Mouse (Mus musculus) myocyte (in vitro differentiated cells): Measurements from ENCODE around the gene Cfdp1. TPM values are rescaled to one million over a fixed set of nuclear protein-coding genes. Genes with fewer than 3 reads are reported as not detected.

Experiments used
- H3K27me3 ChIP-seq: one replicate; pipeline ENCODE4 v1.6.1; 2011; ENCODE audit not compliant: control insufficient read depth, insufficient read depth, insufficient read length
- H3K36me3 ChIP-seq: one replicate; pipeline ENCODE4 v1.6.1; 2011; ENCODE audit not compliant: control insufficient read depth, insufficient read depth
- H3K4me2 ChIP-seq: one replicate; pipeline ENCODE4 v1.6.1; 2011; ENCODE audit warnings: low read depth, control low read depth
- H3K4me3 ChIP-seq: one replicate; pipeline ENCODE4 v1.5.1; 2011; ENCODE audit warnings: mild to moderate bottlenecking, control low read depth, moderate library complexity
- H3K79me2 ChIP-seq: one replicate; pipeline ENCODE4 v1.6.1; 2011; ENCODE audit not compliant: control insufficient read depth, insufficient read depth
- H3ac ChIP-seq: one replicate; pipeline ENCODE4 v1.6.1; 2011; ENCODE audit not compliant: control insufficient read depth, insufficient read length
- CEBPB ChIP-seq: IDR thresholded peaks from 2 replicates; pipeline ENCODE4 v1.6.1; 2011; ENCODE audit warnings: mild to moderate bottlenecking, moderate library complexity; ENCODE audit not compliant: poor library complexity, insufficient read depth, severe bottlenecking
- E2F4 ChIP-seq: IDR thresholded peaks from one replicate; pipeline ENCODE4 v1.6.1; 2011; ENCODE audit warnings: mild to moderate bottlenecking, control low read depth, moderate library complexity; ENCODE audit not compliant: insufficient read depth
- MAX ChIP-seq: IDR thresholded peaks from one replicate; pipeline ENCODE4 v1.6.1; 2011; ENCODE audit warnings: low read depth, mild to moderate bottlenecking, control low read depth
- MYOD1 ChIP-seq, 3 experiments: IDR thresholded peaks; one replicate each; pipeline ENCODE4 v1.6.1; 2011; ENCODE audit warnings: control low read depth in 2 of 3, low read depth in 2 of 3, mild to moderate bottlenecking in 2 of 3, moderate library complexity in 1 of 3; ENCODE audit not compliant: insufficient read length in 2 of 3, control insufficient read depth in 1 of 3
- MYOG ChIP-seq, 3 experiments: IDR thresholded peaks; one replicate each; pipeline ENCODE4 v1.6.1; 2011; ENCODE audit warnings: control low read depth in 2 of 3, low read depth in 2 of 3, mild to moderate bottlenecking in 2 of 3; ENCODE audit not compliant: insufficient read length in 2 of 3, control insufficient read depth in 1 of 3, insufficient read depth in 1 of 3
- POLR2A ChIP-seq: IDR thresholded peaks from one replicate; pipeline ENCODE4 v1.6.1; 2011; ENCODE audit warnings: low read depth, mild to moderate bottlenecking, control low read depth, moderate library complexity; ENCODE audit not compliant: insufficient read length
- POLR2AphosphoS2 ChIP-seq: IDR thresholded peaks from one replicate; pipeline ENCODE4 v1.6.1; 2011; ENCODE audit warnings: low read depth, control low read depth; ENCODE audit not compliant: insufficient read length
- REST ChIP-seq: IDR thresholded peaks from one replicate; pipeline ENCODE4 v1.6.1; 2011; ENCODE audit warnings: mild to moderate bottlenecking, control low read depth, moderate library complexity; ENCODE audit not compliant: insufficient read depth, insufficient read length
- SRF ChIP-seq: IDR thresholded peaks from one replicate; pipeline ENCODE4 v1.6.1; 2011; ENCODE audit warnings: low read depth; ENCODE audit not compliant: control insufficient read depth, insufficient read length
- TCF12 ChIP-seq: IDR thresholded peaks from one replicate; pipeline ENCODE4 v1.6.1; 2011; ENCODE audit warnings: mild to moderate bottlenecking, control low read depth; ENCODE audit not compliant: poor library complexity, insufficient read depth, severe bottlenecking
- TCF3 ChIP-seq: IDR thresholded peaks from one replicate; pipeline ENCODE4 v1.6.1; 2011; ENCODE audit warnings: low read depth, control low read depth; ENCODE audit not compliant: insufficient read length
- USF1 ChIP-seq: IDR thresholded peaks from one replicate; pipeline ENCODE4 v1.6.1; 2011; ENCODE audit warnings: low read depth, mild to moderate bottlenecking, control low read depth, moderate library complexity
- polyA plus RNA-seq: library from polyadenylated mRNA; unstranded; fragments of >200 nt; fragmentation: generic; extraction: Trizol; gene quantifications from one replicate; pipeline ENCODE4 v1.2.1, GENCODE M21; 2012; ENCODE audit warnings: missing spikeins

Gene Cfdp1
- polyA plus RNA-seq, 1 experiment, result 44.9 TPM

DNA sequence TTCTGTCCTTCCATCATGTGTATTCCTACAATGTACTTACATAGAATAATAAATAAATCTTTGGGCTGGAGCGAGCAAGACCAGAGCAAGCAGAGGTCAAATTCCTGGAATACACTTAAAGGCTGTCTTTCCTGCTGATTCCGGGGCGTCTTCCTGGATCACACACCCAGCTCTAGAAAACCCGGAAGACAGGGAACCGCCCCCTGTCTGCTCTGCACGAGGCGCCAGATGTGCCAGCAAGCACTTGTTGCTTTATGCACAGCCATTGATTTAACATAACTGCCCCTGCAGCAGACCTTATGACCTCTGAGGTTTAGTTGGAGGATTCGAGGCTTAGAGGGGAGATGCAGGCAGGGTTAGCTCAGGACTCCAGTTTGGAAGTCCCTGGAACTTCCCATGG is 37.9 kb upstream of the Cfdp1 start:
- H3K4me2 ChIP-seq, result no peak overlapping the region
- H3K36me3 ChIP-seq, result no peaks in the 10 kb centered on the region
- TF ChIP-seq TCF3 (no peak), TCF12 (no peak), POLR2A (no peak)
- H3K4me3 ChIP-seq, result no peak overlapping the region
- H3K27me3 ChIP-seq, result peaks cover 14% of the 10 kb centered on the region
- no peaks in the 10 kb centered on the region for H3K79me2 ChIP-seq
- H3ac ChIP-seq, result no peak overlapping the region

GRCm38 (mm10) chr8:111890911-111891303 is 36.8 kb upstream of the Cfdp1 start:
- Histone ChIP-seq H3K36me3 (no peaks in the 10 kb centered on the region), H3ac (no peak overlapping the region), H3K79me2 (no peaks in the 10 kb centered on the region), H3K4me3 (no peak overlapping the region), H3K27me3 (peaks cover 14% of the 10 kb centered on the region), H3K4me2 (no peak overlapping the region)
- no peak for TF ChIP-seq CEBPB
- no peak for TF ChIP-seq TCF12
- no peak for TF ChIP-seq MYOD1 (IDR thresholded peaks at IDR 0.05; ENCODE audit: control insufficient read depth in 1 of 3, insufficient read length in 2 of 3, low read depth in 2 of 3)
- TF ChIP-seq MYOG (IDR thresholded peaks at IDR 0.05; ENCODE audit: control insufficient read depth in 1 of 3, insufficient read depth in 1 of 3, insufficient read length in 2 of 3, low read depth in 2 of 3), result no peak
- no peak for TF ChIP-seq POLR2A
- no peak for TF ChIP-seq TCF3
- TF ChIP-seq MAX, result no peak

DNA sequence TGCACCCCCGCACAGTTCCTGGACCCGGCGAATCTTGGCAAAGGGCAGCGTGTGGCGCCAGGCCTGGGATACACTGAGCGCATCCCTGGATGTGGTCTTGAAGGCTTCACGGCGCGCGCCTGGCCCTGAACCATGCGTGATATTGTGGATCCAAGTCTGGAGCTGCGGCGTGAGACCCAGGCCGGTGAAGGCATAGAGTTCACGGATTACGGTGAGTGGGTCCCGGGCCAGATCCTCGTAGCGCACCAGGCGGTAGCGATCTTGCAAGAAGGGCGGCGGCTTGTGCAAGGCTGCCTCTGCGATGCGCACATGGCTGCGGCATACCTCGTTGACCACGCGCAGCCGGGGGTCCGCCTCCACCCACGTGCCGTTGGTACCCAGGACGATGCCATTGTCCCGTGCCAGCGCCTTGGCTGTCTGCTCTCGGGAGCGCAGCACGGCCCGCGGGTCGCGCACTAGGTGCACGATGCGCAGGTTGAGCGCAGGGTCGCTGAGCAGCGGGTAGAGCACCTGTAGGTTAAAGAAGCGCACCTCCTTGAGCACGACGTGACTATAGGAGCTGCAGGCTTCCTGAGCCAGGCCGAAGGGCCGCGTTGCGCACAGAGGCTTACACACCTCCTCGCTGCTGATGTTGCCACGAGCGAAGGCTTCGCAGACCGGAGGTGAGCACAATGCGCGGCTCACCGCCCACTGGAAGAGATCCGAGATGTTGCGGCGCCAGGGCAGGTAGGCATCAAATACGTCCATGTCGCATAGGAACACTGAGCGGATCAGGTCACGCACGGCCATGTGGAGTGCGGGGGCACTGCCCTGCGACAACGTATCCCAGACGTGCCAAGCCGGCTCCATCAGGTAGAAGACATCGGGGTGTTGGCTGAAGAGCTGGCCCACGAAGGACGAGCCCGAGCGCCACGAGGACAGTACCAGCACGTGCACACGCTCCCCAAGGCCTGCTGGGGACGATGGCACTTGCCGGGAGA is 36.1 kb upstream of the Cfdp1 start:
- Histone ChIP-seq H3K4me2 (no peak overlapping the region), H3K27me3 (peaks cover 14% of the 10 kb centered on the region), H3ac (no peak overlapping the region), H3K36me3 (no peaks in the 10 kb centered on the region), H3K4me3 (no peak overlapping the region), H3K79me2 (no peaks in the 10 kb centered on the region)
- TF ChIP-seq MYOG (IDR thresholded peaks at IDR 0.05; ENCODE audit: control insufficient read depth in 1 of 3, insufficient read depth in 1 of 3, insufficient read length in 2 of 3, low read depth in 2 of 3), result peak in 2 of 3 experiments; percentile 12 to 21
- no peak for TF ChIP-seq MAX

GRCm38 (mm10) chr8:111888091-111888650 is 34.1 kb upstream of the Cfdp1 start:
- H3K36me3 ChIP-seq, result no peaks in the 10 kb centered on the region
- H3K79me2 ChIP-seq, result no peaks in the 10 kb centered on the region
- H3K27me3 ChIP-seq, result peaks cover 14% of the 10 kb centered on the region
- TF ChIP-seq SRF, result no peak
- no peak for TF ChIP-seq USF1
- TF ChIP-seq TCF3, result no peak
- TF ChIP-seq MYOD1 (IDR thresholded peaks at IDR 0.05; ENCODE audit: control insufficient read depth in 1 of 3, insufficient read length in 2 of 3, low read depth in 2 of 3), result no peak
- no peak for TF ChIP-seq CEBPB
- no peak for TF ChIP-seq MYOG (IDR thresholded peaks at IDR 0.05; ENCODE audit: control insufficient read depth in 1 of 3, insufficient read depth in 1 of 3, insufficient read length in 2 of 3, low read depth in 2 of 3)
- TF ChIP-seq TCF12, result no peak
- TF ChIP-seq POLR2A, result no peak
- TF ChIP-seq MAX, result no peak
- TF ChIP-seq E2F4, result no peak
- TF ChIP-seq POLR2AphosphoS2, result no peak
- TF ChIP-seq REST, result no peak
- H3K4me2 ChIP-seq, result no peak overlapping the region
- no peak overlapping the region for H3ac ChIP-seq
- no peak overlapping the region for H3K4me3 ChIP-seq

DNA sequence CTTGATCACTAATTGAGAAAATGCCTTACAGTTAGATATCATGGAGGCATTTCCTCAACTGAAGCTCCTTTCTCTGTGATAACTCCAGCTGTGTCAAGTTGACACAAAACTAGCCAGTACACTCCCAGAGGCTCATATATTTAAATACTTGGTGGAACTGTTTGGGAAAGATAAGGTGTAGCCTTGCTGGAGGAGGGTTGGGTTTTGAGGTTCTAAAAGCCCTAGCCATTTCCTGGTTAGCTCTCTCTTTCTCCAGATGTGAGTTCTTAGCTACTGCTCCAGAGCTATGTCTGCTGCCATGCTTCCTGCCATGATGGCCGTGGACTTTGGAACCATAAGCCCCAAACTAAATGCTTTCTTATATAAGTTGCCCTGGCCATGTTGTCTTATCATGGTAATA is 33.4 kb upstream of the Cfdp1 start:
- Histone ChIP-seq H3K4me3 (no peak overlapping the region), H3K79me2 (no peaks in the 10 kb centered on the region), H3ac (no peak overlapping the region), H3K36me3 (no peaks in the 10 kb centered on the region), H3K4me2 (no peak overlapping the region), H3K27me3 (peaks cover 14% of the 10 kb centered on the region)
- TF ChIP-seq TCF12, result no peak
- TF ChIP-seq POLR2AphosphoS2, result no peak
- TF ChIP-seq MYOG (IDR thresholded peaks at IDR 0.05; ENCODE audit: control insufficient read depth in 1 of 3, insufficient read depth in 1 of 3, insufficient read length in 2 of 3, low read depth in 2 of 3), result no peak
- no peak for TF ChIP-seq USF1
- no peak for TF ChIP-seq CEBPB
